Mouse (Mus musculus) embryonic facial prominence, embryonic 15.5 days (tissue): ENCODE measurements at regions not wholly inside any gene's neighbourhood (a gene's known extent, or its start where the extent isn't known, plus 50 kb on each side); places are given as distances from the start of the nearest gene placed in this dataset.
A peak's percentile ranks its signal among the peaks of the same experiment; 100 is the strongest.

Experiments used
- ATAC-seq: fragments of 200-750 bp; cut with Nextera tagmentation; 2 replicates; pipeline ENCODE4 v1.8.0; 2017; ENCODE audit warnings: low read depth, moderate TSS enrichment; ENCODE audit not compliant: insufficient number of reproducible peaks, low FRiP score, low TSS enrichment
- H3K27ac ChIP-seq: fragments of 300-500 bp; sonication (generic); replicated peaks from 2 replicates; pipeline ENCODE4 v1.5.1; 2015; ENCODE audit warnings: mild to moderate bottlenecking, inconsistent platforms
- H3K27me3 ChIP-seq: fragments of 300-500 bp; sonication (generic); 2 replicates; pipeline ENCODE4 v1.6.1; 2015; ENCODE audit warnings: inconsistent platforms
- H3K36me3 ChIP-seq: fragments of 300-500 bp; sonication (generic); 2 replicates; pipeline ENCODE4 v1.6.1; 2015; ENCODE audit warnings: mild to moderate bottlenecking, inconsistent platforms
- H3K4me1 ChIP-seq: fragments of 300-500 bp; sonication (generic); 2 replicates; pipeline ENCODE4 v1.6.1; 2015; ENCODE audit warnings: inconsistent platforms
- H3K4me2 ChIP-seq: fragments of 300-500 bp; sonication (generic); replicated peaks from 2 replicates; pipeline ENCODE4 v1.6.1; 2015; ENCODE audit warnings: mild to moderate bottlenecking, inconsistent platforms
- H3K4me3 ChIP-seq: fragments of 300-500 bp; sonication (generic); replicated peaks from 2 replicates; pipeline ENCODE4 v1.5.1; 2015; ENCODE audit warnings: mild to moderate bottlenecking, inconsistent platforms
- H3K9ac ChIP-seq: fragments of 300-500 bp; sonication (generic); 2 replicates; pipeline ENCODE4 v1.6.1; 2015; ENCODE audit warnings: inconsistent platforms
- H3K9me3 ChIP-seq: fragments of 300-500 bp; sonication (generic); replicated peaks from 2 replicates; pipeline ENCODE4 v1.6.1; 2016; ENCODE audit warnings: inconsistent platforms
- WGBS: fragments of 180-500 bp; shearing (Covaris S2); methylation state at CpG from one replicate; pipeline ENCODE4 v1.1.7; 2015; 5-methylcytosine and 5-hydroxymethylcytosine counted together

- no peak overlapping the region for H3K4me3 ChIP-seq
- no peak overlapping the region for H3K9ac ChIP-seq
- peaks cover 5% of the 10 kb centered on the region; the same call in 1 of the 2 replicates for H3K27me3 ChIP-seq
- H3K9me3 ChIP-seq, result no peaks in the 10 kb centered on the region
- 82% methylated on average over 4 of the region's 4 CpGs for WGBS
- H3K36me3 ChIP-seq, result no peaks in the 10 kb centered on the region
- H3K27ac ChIP-seq, result no peak overlapping the region
- H3K4me2 ChIP-seq, result no peak overlapping the region
- H3K4me1 ChIP-seq, result no peaks in the 10 kb centered on the region
- ATAC-seq, result no peak
Observed at GRCm38 (mm10) chr6:143404521-143404920, 237.5 kb downstream of the Etnk1 start.

GRCm38 (mm10) chr6:143412056-143412455, 245.0 kb downstream of the Etnk1 start:
- H3K27me3 ChIP-seq, result no peaks in the 10 kb centered on the region; the same call in 1 of the 2 replicates
- H3K4me2 ChIP-seq, result no peak overlapping the region
- H3K36me3 ChIP-seq, result no peaks in the 10 kb centered on the region
- H3K4me3 ChIP-seq, result no peak overlapping the region
- H3K9ac ChIP-seq, result no peak overlapping the region
- no peaks in the 10 kb centered on the region for H3K4me1 ChIP-seq
- ATAC-seq, result no peak
- no peaks in the 10 kb centered on the region for H3K9me3 ChIP-seq
- WGBS, result 84% methylated on average over 5 of the region's 5 CpGs
- no peak overlapping the region for H3K27ac ChIP-seq

GRCm38 (mm10) chr6:143412721-143413120, 245.7 kb downstream of the Etnk1 start:
- no peaks in the 10 kb centered on the region; the same call in 1 of the 2 replicates for H3K27me3 ChIP-seq
- H3K9ac ChIP-seq, result no peak overlapping the region
- ATAC-seq, result no peak
- no peaks in the 10 kb centered on the region for H3K36me3 ChIP-seq
- no peaks in the 10 kb centered on the region for H3K9me3 ChIP-seq
- H3K4me2 ChIP-seq, result no peak overlapping the region
- H3K4me3 ChIP-seq, result no peak overlapping the region
- no peaks in the 10 kb centered on the region for H3K4me1 ChIP-seq
- WGBS, result 84% methylated on average over 6 of the region's 6 CpGs
- no peak overlapping the region for H3K27ac ChIP-seq

GRCm38 (mm10) chr6:143414590-143415382, 247.8 kb downstream of the Etnk1 start:
- no peak overlapping the region for H3K27ac ChIP-seq
- no peaks in the 10 kb centered on the region for H3K4me1 ChIP-seq
- no peaks in the 10 kb centered on the region for H3K9me3 ChIP-seq
- WGBS, result 81% methylated on average over 27 of the region's 27 CpGs
- no peaks in the 10 kb centered on the region; the same call in 1 of the 2 replicates for H3K27me3 ChIP-seq
- H3K4me2 ChIP-seq, result no peak overlapping the region
- ATAC-seq, result no peak
- H3K9ac ChIP-seq, result no peak overlapping the region
- no peaks in the 10 kb centered on the region for H3K36me3 ChIP-seq
- no peak overlapping the region for H3K4me3 ChIP-seq

DNA sequence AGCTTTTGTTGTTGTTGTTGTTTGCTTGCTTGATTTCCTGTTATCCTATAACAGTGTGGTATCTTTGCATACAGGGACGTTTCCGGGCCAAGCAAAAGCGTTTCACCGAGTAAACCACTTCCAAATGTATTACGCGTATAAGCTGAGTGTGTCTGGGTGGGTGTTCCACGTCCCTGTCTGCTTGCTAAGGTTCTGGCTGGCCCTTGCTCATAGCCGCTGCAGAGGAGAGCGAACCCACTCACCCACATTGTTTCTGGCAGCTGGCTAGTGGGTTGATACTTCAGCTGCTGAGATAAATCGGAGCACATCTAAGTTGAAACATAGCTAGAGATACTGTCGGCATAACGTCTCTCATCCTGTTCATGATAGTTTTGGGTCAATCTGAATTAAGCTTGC, 248.4 kb downstream of the Etnk1 start:
- no peaks in the 10 kb centered on the region for H3K9me3 ChIP-seq
- H3K4me2 ChIP-seq, result no peak overlapping the region
- no peak for ATAC-seq
- H3K4me1 ChIP-seq, result no peaks in the 10 kb centered on the region
- no peak overlapping the region for H3K4me3 ChIP-seq
- H3K36me3 ChIP-seq, result no peaks in the 10 kb centered on the region
- H3K9ac ChIP-seq, result no peak overlapping the region
- 82% methylated on average over 12 of the region's 12 CpGs for WGBS
- H3K27me3 ChIP-seq, result no peaks in the 10 kb centered on the region; the same call in 1 of the 2 replicates
- no peak overlapping the region for H3K27ac ChIP-seq

DNA sequence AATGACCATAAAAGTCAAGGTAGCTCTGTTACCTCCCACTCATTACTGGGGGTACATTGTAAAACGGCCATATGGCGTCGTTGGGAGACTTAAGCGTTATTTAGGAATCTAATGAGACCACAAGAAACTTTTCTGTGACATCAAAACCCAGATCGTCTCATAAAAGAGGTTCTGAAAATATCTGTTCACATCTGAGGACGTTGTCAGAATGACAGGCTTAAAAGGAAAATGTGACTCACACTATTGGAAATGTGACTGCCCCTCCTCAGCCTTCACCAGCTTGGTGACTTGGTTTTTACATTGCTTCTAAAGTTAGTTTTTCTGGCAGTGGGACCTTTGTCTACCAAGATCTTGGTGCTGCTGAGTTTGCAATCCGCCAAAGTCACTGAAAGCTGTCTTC, 252.9 kb downstream of the Etnk1 start:
- ATAC-seq, result no peak
- no peaks in the 10 kb centered on the region for H3K4me1 ChIP-seq
- peaks cover 10% of the 10 kb centered on the region; the same call in 1 of the 2 replicates for H3K27me3 ChIP-seq
- no peak overlapping the region for H3K4me3 ChIP-seq
- H3K9ac ChIP-seq, result no peak overlapping the region
- H3K36me3 ChIP-seq, result no peaks in the 10 kb centered on the region
- 77% methylated on average over 7 of the region's 7 CpGs for WGBS
- H3K9me3 ChIP-seq, result no peaks in the 10 kb centered on the region
- no peak overlapping the region for H3K27ac ChIP-seq
- H3K4me2 ChIP-seq, result no peak overlapping the region

GRCm38 (mm10) chr6:143423026-143423425, 256.0 kb downstream of the Etnk1 start:
- Histone ChIP-seq H3K27ac (no peak overlapping the region), H3K27me3 (peaks cover 18% of the 10 kb centered on the region; the same call in 1 of the 2 replicates), H3K36me3 (no peaks in the 10 kb centered on the region), H3K4me3 (no peak overlapping the region), H3K4me2 (no peak overlapping the region), H3K9ac (no peak overlapping the region), H3K9me3 (no peaks in the 10 kb centered on the region), H3K4me1 (no peaks in the 10 kb centered on the region; the same call in 1 of the 2 replicates)
- no peak for ATAC-seq
- 70% methylated on average over 14 of the region's 14 CpGs for WGBS

GRCm38 (mm10) chr6:143425182-143425829, 258.3 kb downstream of the Etnk1 start:
- no peak for ATAC-seq
- no peaks in the 10 kb centered on the region for H3K36me3 ChIP-seq
- H3K9ac ChIP-seq, result no peak overlapping the region
- peaks cover 29% of the 10 kb centered on the region for H3K27me3 ChIP-seq
- H3K4me3 ChIP-seq, result peak overlapping the region; percentile 7; the same call in 1 of the 2 replicates
- WGBS, result 40% methylated on average over 17 of the region's 17 CpGs
- H3K4me2 ChIP-seq, result peak overlapping the region; percentile 19; the same call in 1 of the 2 replicates
- no peaks in the 10 kb centered on the region; the same call in 1 of the 2 replicates for H3K4me1 ChIP-seq
- H3K9me3 ChIP-seq, result no peaks in the 10 kb centered on the region
- no peak overlapping the region for H3K27ac ChIP-seq

DNA sequence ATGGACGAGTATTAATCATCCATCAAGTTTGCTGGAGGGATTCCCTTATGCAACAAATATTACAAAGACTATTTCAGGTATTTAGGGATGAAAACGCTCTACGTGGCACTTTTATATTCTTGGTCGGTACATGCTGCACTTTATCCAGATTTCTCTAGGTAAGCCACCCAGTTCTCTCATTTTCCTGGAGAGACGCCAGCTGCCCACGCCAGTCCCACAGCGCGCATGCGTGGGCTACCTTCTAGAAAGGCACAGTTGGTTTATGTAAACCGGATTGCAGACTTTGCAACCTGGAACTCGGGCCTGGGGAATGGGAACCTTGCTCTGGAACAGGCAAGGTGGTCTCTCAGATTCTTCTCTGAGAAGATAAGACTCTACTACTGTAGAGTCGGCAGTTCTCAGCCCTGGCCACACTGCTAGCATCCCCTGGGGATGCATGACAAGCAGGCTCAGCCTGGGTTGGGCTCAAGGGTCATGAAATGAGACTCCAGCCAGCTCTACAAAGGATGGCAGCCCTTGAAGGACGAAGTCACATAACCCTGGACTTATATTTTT, 265.0 kb downstream of the Etnk1 start:
- H3K9ac ChIP-seq, result no peak overlapping the region
- peaks cover 56% of the 10 kb centered on the region for H3K27me3 ChIP-seq
- H3K4me1 ChIP-seq, result no peaks in the 10 kb centered on the region
- no peak overlapping the region for H3K27ac ChIP-seq
- ATAC-seq, result no peak
- no peak overlapping the region for H3K4me3 ChIP-seq
- H3K4me2 ChIP-seq, result no peak overlapping the region
- H3K9me3 ChIP-seq, result no peaks in the 10 kb centered on the region
- 85% methylated on average over 13 of the region's 13 CpGs for WGBS
- H3K36me3 ChIP-seq, result no peaks in the 10 kb centered on the region

GRCm38 (mm10) chr6:143437367-143438271, 270.6 kb downstream of the Etnk1 start:
- peak; percentile 19; the same call in 1 of the 2 replicates for ATAC-seq
- 29% methylated on average over 32 of the region's 32 CpGs for WGBS
- no peaks in the 10 kb centered on the region for H3K9me3 ChIP-seq
- peaks cover 15% of the 10 kb centered on the region for H3K4me1 ChIP-seq
- H3K36me3 ChIP-seq, result no peaks in the 10 kb centered on the region
- H3K4me3 ChIP-seq, result peak overlapping the region; percentile 8; the same call in 1 of the 2 replicates
- H3K4me2 ChIP-seq, result peak overlapping the region; percentile 39
- no peak overlapping the region for H3K9ac ChIP-seq
- H3K27ac ChIP-seq, result no peak overlapping the region
- H3K27me3 ChIP-seq, result peaks cover 41% of the 10 kb centered on the region

DNA sequence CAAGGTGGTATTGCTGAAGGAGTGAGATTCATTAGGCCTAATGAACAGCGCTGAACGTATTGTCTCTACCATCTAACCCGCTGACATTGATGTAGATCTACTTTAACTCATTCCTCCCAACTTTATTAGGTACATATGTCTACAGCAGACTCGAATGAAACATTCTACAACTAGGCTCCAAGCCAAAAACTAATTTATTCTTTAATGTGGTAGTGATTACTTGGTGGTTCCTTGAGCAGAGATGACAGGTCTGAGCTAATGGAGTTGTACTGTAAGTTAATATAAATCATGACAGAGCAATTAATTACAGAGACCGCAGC, 271.2 kb downstream of the Etnk1 start:
- ATAC-seq, result no peak
- no peaks in the 10 kb centered on the region for H3K36me3 ChIP-seq
- H3K9me3 ChIP-seq, result no peaks in the 10 kb centered on the region
- H3K27me3 ChIP-seq, result peaks cover 41% of the 10 kb centered on the region
- H3K4me3 ChIP-seq, result no peak overlapping the region
- H3K27ac ChIP-seq, result no peak overlapping the region
- WGBS, result 21% methylated on average over 5 of the region's 5 CpGs
- H3K9ac ChIP-seq, result no peak overlapping the region
- peaks cover 15% of the 10 kb centered on the region for H3K4me1 ChIP-seq
- H3K4me2 ChIP-seq, result peak overlapping the region; percentile 39
